Mouse (Mus musculus) liver, embryonic 14.5 days (tissue): ENCODE results near the gene Ankrd60. TPM values are rescaled to one million over a fixed set of nuclear protein-coding genes. Genes with fewer than 3 reads are reported as not detected.

Experiments
- ATAC-seq: fragments of 200-750 bp; cut with Nextera tagmentation; 2 replicates; pipeline ENCODE4 v1.8.0; 2017; ENCODE audit warnings: moderate number of reproducible peaks, mild to moderate bottlenecking, moderate library complexity; ENCODE audit not compliant: insufficient read depth
- DNase-seq, 3 experiments: peaks; one replicate each; pipeline ENCODE4 v3.0.0-alpha.2; 2012 to 2013; ENCODE audit warnings: low read depth in 3 of 3, low spot score in 3 of 3
- H3K27ac ChIP-seq: fragments of 300-500 bp; sonication (generic); 2 replicates; pipeline ENCODE4 v1.5.1; 2014; ENCODE audit warnings: moderate library complexity, mild to moderate bottlenecking, control low read depth, inconsistent platforms
- H3K27me3 ChIP-seq: fragments of 300-500 bp; sonication (generic); 2 replicates; pipeline ENCODE4 v1.6.1; 2014; ENCODE audit warnings: mild to moderate bottlenecking, low read length, moderate library complexity; ENCODE audit not compliant: control insufficient read depth, insufficient read depth
- H3K36me3 ChIP-seq: fragments of 300-500 bp; sonication (generic); replicated peaks from 2 replicates; pipeline ENCODE4 v1.6.1; 2014; ENCODE audit warnings: low read depth; ENCODE audit not compliant: control insufficient read depth, insufficient read depth
- H3K4me1 ChIP-seq, 2 experiments: fragments of 200-500 bp in 1 of 2; fragments of 300-500 bp in 1 of 2; sonication (generic) in 1 of 2; replicated peaks; 2 replicates each; pipeline ENCODE4 v1.6.1; 2012 to 2014; ENCODE audit warnings: antibody characterized with exemption in 1 of 2, inconsistent platforms in 1 of 2, low read length in 1 of 2; ENCODE audit not compliant: control insufficient read depth in 2 of 2, insufficient read depth in 2 of 2
- H3K4me2 ChIP-seq: fragments of 300-500 bp; sonication (generic); 2 replicates; pipeline ENCODE4 v1.6.1; 2014; ENCODE audit warnings: low read depth, mild to moderate bottlenecking, control low read depth, moderate library complexity
- H3K4me3 ChIP-seq, 2 experiments: fragments of 200-500 bp in 1 of 2; fragments of 300-500 bp in 1 of 2; sonication (generic) in 1 of 2; 2 replicates each; pipeline ENCODE4 v1.5.1; 2012 to 2014; ENCODE audit warnings: low read depth in 2 of 2, low read length in 2 of 2, mild to moderate bottlenecking in 2 of 2, control low read depth in 1 of 2, inconsistent platforms in 1 of 2, moderate library complexity in 1 of 2; ENCODE audit not compliant: insufficient read depth in 1 of 2
- H3K9ac ChIP-seq: fragments of 300-500 bp; sonication (generic); replicated peaks from 2 replicates; pipeline ENCODE4 v1.6.1; 2014; ENCODE audit warnings: mild to moderate bottlenecking, control low read depth, moderate library complexity
- H3K9me3 ChIP-seq: fragments of 300-500 bp; sonication (generic); 2 replicates; pipeline ENCODE4 v1.6.1; 2016; ENCODE audit warnings: low read length, mixed read lengths; ENCODE audit not compliant: control insufficient read depth
- CTCF ChIP-seq: IDR thresholded peaks from 2 replicates; pipeline ENCODE4 v1.5.1; 2016; ENCODE audit warnings: antibody characterized with exemption, low read depth, control low read depth
- EP300 ChIP-seq: IDR thresholded peaks from 2 replicates; pipeline ENCODE4 v1.6.1; 2016; ENCODE audit warnings: antibody characterized with exemption, low read depth
- WGBS: fragments of 180-500 bp; shearing (Covaris S2); extraction: QIAGEN DNeasy Blood & Tissue Kit; methylation state at CpG from one replicate; pipeline ENCODE4 v1.1.7; 2014; ENCODE audit not compliant: insufficient replicate concordance; 5-methylcytosine and 5-hydroxymethylcytosine counted together
- polyA plus RNA-seq, 2 experiments: library from polyadenylated mRNA; depleted of rRNA in 1 of 2; stranded (reverse) in 1 of 2; unstranded in 1 of 2; fragments of >200 nt; fragmentation: Nextera tagmentation in 1 of 2; extraction: Ambion mirVana in 1 of 2; gene quantifications; 2 replicates each; pipeline versions ENCODE4 v1.2.1 to v1.2.3; 2012 to 2014

Ankrd60 gene
- polyA plus RNA-seq, 2 experiments = not detected

DNA sequence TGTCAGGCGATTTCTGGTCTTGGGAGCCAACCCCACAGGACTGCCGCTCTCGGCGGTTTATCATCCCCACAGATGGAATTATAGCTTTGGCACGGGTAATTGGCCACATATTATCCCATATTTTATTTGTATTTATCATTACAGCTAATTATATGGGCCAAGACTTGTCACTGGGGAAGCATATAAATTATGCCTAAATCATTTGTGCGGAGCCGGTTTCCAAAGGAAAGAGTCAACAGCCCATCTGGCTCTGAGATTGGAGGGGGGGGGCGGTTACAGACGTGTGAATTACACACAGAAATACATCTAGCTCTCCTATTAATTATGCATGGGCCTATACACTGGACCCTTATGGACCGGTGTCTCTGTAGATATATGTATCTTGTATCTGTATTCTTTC, 28.9 kb downstream of the Ankrd60 start:
- H3K27ac ChIP-seq = no peak overlapping the region
- no peak overlapping the region for H3K4me3 ChIP-seq
- no peak overlapping the region for H3K4me2 ChIP-seq
- DNase-seq (no peak), ATAC-seq (no peak)
- no peaks in the 10 kb centered on the region for H3K27me3 ChIP-seq
- WGBS = 73% methylated on average over 10 of the region's 10 CpGs
- H3K9me3 ChIP-seq = no peaks in the 10 kb centered on the region
- H3K4me1 ChIP-seq = no peaks in the 10 kb centered on the region
- no peaks in the 10 kb centered on the region for H3K36me3 ChIP-seq
- no peak overlapping the region for H3K9ac ChIP-seq
- TF ChIP-seq EP300 (no peak), CTCF (no peak)

DNA sequence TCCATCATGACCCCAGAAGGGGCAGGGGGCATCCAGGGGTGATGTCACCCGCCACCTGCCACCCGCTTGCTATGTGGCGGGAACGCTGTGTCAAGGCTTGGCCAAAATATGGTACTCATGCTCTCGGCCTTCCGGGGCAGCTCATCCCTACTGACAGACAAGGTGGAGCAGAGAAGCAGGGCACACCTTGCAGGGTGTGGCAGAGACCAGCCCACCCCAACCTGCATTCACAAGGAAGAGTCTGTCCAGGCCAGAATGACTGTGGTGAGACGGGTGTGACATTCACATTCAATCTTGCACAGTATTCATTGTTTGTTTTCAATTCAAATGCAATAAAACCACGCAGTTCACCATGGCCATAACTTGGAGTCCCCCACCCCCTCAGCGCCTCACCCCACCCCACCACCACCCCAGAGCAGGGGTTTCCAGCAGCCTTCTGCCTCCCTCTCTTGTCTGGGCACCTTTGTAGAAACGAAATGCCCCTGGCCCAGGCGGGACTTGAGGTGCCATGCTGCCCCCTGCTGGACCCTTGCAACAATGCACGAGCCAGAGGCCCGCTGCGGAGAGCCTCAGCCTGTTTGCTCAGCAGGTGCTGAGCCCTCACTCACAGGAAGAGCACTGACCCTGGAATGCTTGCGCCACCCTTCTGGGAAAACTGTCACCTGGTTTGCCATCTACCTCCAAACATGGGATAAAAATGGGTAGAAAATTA, 32.0 kb downstream of the Ankrd60 start:
- no peak overlapping the region for H3K9ac ChIP-seq
- H3K4me2 ChIP-seq = no peak overlapping the region
- H3K9me3 ChIP-seq = no peaks in the 10 kb centered on the region
- TF ChIP-seq CTCF = peak; percentile 91
- no peak for TF ChIP-seq EP300
- DNase-seq = peak; percentile 9 to 31 (median 16)
- H3K4me3 ChIP-seq = no peak overlapping the region
- 36% methylated on average over 15 of the region's 15 CpGs for WGBS
- no peaks in the 10 kb centered on the region for H3K36me3 ChIP-seq
- H3K27ac ChIP-seq = no peak overlapping the region
- no peaks in the 10 kb centered on the region for H3K4me1 ChIP-seq
- H3K27me3 ChIP-seq = no peaks in the 10 kb centered on the region
- no peak for ATAC-seq

DNA sequence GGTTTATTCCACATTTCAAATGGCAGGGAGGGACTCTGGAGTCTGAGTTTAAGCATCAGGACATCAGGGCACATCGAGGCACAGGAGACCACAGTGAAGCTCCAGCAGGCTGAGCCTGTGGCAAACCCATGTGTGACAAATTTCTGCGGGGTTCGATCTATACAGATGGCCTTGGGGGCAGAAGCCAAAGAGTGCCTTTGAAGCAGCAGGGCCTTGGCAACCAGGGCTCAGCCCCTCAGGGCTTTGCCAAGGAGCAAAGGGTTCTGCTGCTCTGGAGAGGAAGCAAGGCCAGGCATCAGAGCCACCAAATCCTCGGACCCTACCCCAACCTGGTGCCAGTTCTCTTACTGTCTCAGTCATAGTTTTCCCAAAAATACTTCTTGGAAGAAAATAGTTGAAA, 35.4 kb downstream of the Ankrd60 start:
- no peaks in the 10 kb centered on the region for H3K9me3 ChIP-seq
- H3K36me3 ChIP-seq = no peaks in the 10 kb centered on the region
- no peak overlapping the region for H3K27ac ChIP-seq
- DNase-seq (no peak), ATAC-seq (no peak)
- H3K27me3 ChIP-seq = no peaks in the 10 kb centered on the region
- H3K4me3 ChIP-seq = no peak overlapping the region
- no peak for TF ChIP-seq CTCF
- TF ChIP-seq EP300 = no peak
- 67% methylated on average over 4 of the region's 4 CpGs for WGBS
- H3K9ac ChIP-seq = no peak overlapping the region
- H3K4me1 ChIP-seq = no peaks in the 10 kb centered on the region
- no peak overlapping the region for H3K4me2 ChIP-seq

DNA sequence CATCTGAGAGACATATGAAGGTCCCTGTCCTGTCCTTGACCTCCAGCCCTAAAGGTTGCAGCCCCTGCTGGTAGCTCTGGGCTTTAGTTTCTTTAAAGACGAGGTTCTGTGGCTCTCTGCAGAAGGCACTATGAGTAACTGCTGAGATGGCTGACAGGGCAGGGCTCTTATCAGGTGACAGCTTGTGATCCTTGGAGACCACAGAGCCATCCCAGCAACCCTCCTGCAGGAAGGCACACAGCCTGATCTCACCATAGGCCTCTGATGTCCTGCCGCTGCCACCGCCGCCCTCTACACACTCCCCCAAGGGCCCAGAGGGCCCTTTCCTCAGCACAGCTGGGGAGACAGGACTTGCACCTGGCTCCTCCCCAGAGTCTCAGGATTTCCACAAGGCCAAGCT, 36.4 kb downstream of the Ankrd60 start:
- no peak for TF ChIP-seq CTCF
- no peak for TF ChIP-seq EP300
- ATAC-seq (no peak), DNase-seq (no peak)
- Histone ChIP-seq H3K4me2 (no peak overlapping the region), H3K9ac (no peak overlapping the region), H3K36me3 (no peaks in the 10 kb centered on the region), H3K9me3 (no peaks in the 10 kb centered on the region), H3K4me3 (no peak overlapping the region), H3K27me3 (no peaks in the 10 kb centered on the region), H3K27ac (no peak overlapping the region), H3K4me1 (no peaks in the 10 kb centered on the region)
- whole genome bisulfite sequencing = 15% methylated on average over 4 of the region's 4 CpGs

DNA sequence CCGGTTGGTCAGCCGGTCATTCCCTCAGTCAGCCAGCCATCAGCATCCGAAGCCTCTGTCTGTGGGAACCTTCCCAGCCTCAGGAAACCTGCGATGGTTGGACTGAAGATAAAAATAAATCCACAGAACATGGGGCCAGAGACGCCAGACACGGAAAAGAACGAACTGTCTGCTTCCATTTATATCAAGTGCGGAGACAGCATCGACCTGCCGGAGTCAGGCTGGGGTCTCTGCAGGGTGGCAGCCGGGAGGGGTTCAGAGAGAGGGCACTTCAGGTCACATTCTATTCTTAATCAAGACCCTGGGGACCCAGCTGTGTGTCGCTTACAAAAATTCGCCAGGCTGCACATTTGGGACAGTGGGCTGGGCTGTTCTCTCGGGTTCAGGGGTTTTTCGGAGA, 38.4 kb downstream of the Ankrd60 start:
- TF ChIP-seq EP300 = no peak
- no peak for TF ChIP-seq CTCF
- 67% methylated on average over 15 of the region's 15 CpGs for WGBS

More for the DNA sequence above, 38.4 kb downstream of the Ankrd60 start:
- Histone ChIP-seq H3K9me3 (no peaks in the 10 kb centered on the region), H3K27me3 (no peaks in the 10 kb centered on the region), H3K4me3 (no peak overlapping the region), H3K4me1 (no peaks in the 10 kb centered on the region), H3K4me2 (no peak overlapping the region), H3K36me3 (no peaks in the 10 kb centered on the region), H3K9ac (no peak overlapping the region), H3K27ac (no peak overlapping the region)
- no peak for ATAC-seq
- DNase-seq = no peak
